14 mouse cellular contexts compared by ENCODE assay signal in the genomic region with DNA sequence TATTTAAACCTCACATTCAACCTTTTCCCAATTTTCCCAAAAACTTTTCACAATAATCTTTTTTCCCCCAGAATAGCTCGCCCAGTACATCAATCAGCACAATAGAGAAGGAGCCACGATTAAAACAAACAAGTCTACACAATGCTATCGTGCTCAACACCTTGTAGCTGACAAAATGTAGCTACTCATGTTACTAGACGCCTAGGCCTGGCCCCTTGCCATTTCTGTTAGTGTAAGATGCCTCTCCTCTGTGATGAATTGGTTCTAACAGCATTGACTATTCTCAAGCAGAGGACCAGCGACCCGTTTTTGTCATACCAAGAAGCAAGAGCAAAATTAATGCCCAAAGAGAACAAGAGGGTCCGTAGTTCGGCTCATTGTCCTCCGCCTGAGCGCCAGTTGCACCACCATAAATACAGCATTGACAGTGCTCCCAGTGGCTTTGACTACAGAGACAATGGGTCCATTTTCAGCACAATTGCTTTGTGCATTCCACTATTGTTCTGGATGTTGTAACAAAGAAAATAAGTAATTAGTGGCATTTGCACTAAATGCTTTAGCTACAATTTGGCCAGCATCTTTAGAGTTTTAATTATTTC.
DNase-seq lines count a peak whose midpoint lies in the region; ATAC-seq and TF ChIP-seq lines count a peak whose summit lies in the region.
"Had no signal": no experiment of that assay in that cellular context is flagged by ENCODE, and none has a peak within 500 bp of the region (broad histone marks: within the 10 kb centered on the region; RNA-seq: fewer than 3 reads in every experiment).

No protein-coding gene starts in this region.

- H3K27ac ChIP-seq in layer of hippocampus, adult 2 months, result peak overlapping the region; percentile 4; the same call in 1 of the 2 replicates
- H3K27ac ChIP-seq in neural tube, embryonic 12.5 days, result no peak overlapping the region
- H3K27ac ChIP-seq: heart, embryonic 15.5 days; intestine, embryonic 15.5 days; limb, embryonic 15.5 days; midbrain, embryonic 10.5 days had no signal

- H3K4me2 ChIP-seq in neural tube, embryonic 12.5 days (replicated peaks), result peak overlapping the region; percentile 13; the same call in 1 of the 2 replicates
- H3K4me2 ChIP-seq: heart, embryonic 15.5 days; intestine, embryonic 15.5 days; limb, embryonic 15.5 days had no signal

- no peak for TF ChIP-seq CTCF in layer of hippocampus, adult 2 months (conservative IDR thresholded peaks at IDR 0.05)

- H3K27me3 ChIP-seq in neural tube, embryonic 12.5 days (replicated peaks), result no peaks in the 10 kb centered on the region
- H3K27me3 ChIP-seq: CH12.LX; heart, embryonic 15.5 days; intestine, embryonic 15.5 days; limb, embryonic 15.5 days had no signal

- peak; percentile 85 for ATAC-seq in neural tube, embryonic 12.5 days (ENCODE audit: low FRiP score, low read depth)
- ATAC-seq: intestine, embryonic 15.5 days had no signal

- 26% methylated on average over 10 of the region's 10 CpGs for WGBS in neural tube, embryonic 12.5 days

- peak in 1 of 2 experiments; percentile 29 for DNase-seq in layer of hippocampus, adult 2 months (ENCODE audit: low spot score in 2 of 2)
- DNase-seq in layer of hippocampus, postnatal 14 days (ENCODE audit: low spot score in 2 of 2), result no peak
- peak; percentile 88 for DNase-seq in brain, adult 2 months (ENCODE audit: low read depth, low spot score)
- DNase-seq in embryo, embryonic 11 days, result peak; percentile 22
- no peak for DNase-seq in heart, adult 11 months
- no peak for DNase-seq in adrenal gland, adult (ENCODE audit: inconsistent age in 2 of 2, low spot score in 1 of 2)
- DNase-seq: adrenal gland, postnatal 36 days; gastrocnemius, postnatal 10 days had no signal

- H3K4me3 ChIP-seq in layer of hippocampus, adult 2 months, result no peak overlapping the region
- no peak overlapping the region for H3K4me3 ChIP-seq in neural tube, embryonic 12.5 days
- H3K4me3 ChIP-seq: heart, embryonic 15.5 days; intestine, embryonic 15.5 days; limb, embryonic 15.5 days; midbrain, embryonic 10.5 days had no signal

- no peaks in the 10 kb centered on the region for H3K4me1 ChIP-seq in neural tube, embryonic 12.5 days
- H3K4me1 ChIP-seq: heart, embryonic 15.5 days; intestine, embryonic 15.5 days; limb, embryonic 15.5 days; midbrain, embryonic 10.5 days had no signal

- no peak overlapping the region for H3K9ac ChIP-seq in neural tube, embryonic 12.5 days
- H3K9ac ChIP-seq: heart, embryonic 15.5 days; intestine, embryonic 15.5 days; limb, embryonic 15.5 days had no signal

- H3K9me3 ChIP-seq in neural tube, embryonic 12.5 days, result no peaks in the 10 kb centered on the region
- H3K9me3 ChIP-seq: heart, embryonic 15.5 days; intestine, embryonic 15.5 days; limb, embryonic 15.5 days; midbrain, embryonic 10.5 days had no signal

- no peaks in the 10 kb centered on the region for H3K36me3 ChIP-seq in neural tube, embryonic 12.5 days
- H3K36me3 ChIP-seq: heart, embryonic 15.5 days; intestine, embryonic 15.5 days; limb, embryonic 15.5 days; midbrain, embryonic 10.5 days had no signal

Comparison
In these comparisons a context has a peak if more than half of its experiments do, and no peak if none do; other contexts are left out.
1. DNase-seq: peak in brain, adult 2 months (single experiment) and embryo, embryonic 11 days (single experiment); none in layer of hippocampus, postnatal 14 days (0 of 2), heart, adult 11 months (single experiment) and adrenal gland, adult (0 of 2).